Mouse (Mus musculus) forebrain, embryonic 11.5 days (tissue): Measurements from ENCODE around the gene Lipt1. TPM values are rescaled to one million over a fixed set of nuclear protein-coding genes. Genes with fewer than 3 reads are reported as not detected.

ENCODE experiments used
- ATAC-seq: fragments of 200-750 bp; cut with Nextera tagmentation; replicated peaks from 2 replicates; pipeline ENCODE4 v1.8.0; 2017; ENCODE audit warnings: moderate TSS enrichment; ENCODE audit not compliant: low FRiP score
- DNase-seq: peaks from one replicate; pipeline ENCODE4 v3.0.0-alpha.2; 2017; ENCODE audit warnings: low spot score
- H3K27ac ChIP-seq: fragments of 300-500 bp; sonication (generic); 2 replicates; pipeline ENCODE4 v1.5.1; 2014; ENCODE audit warnings: low read depth, low read length
- H3K27me3 ChIP-seq: fragments of 300-500 bp; sonication (generic); 2 replicates; pipeline ENCODE4 v1.6.1; 2014; ENCODE audit warnings: mild to moderate bottlenecking, low read length, mixed read lengths; ENCODE audit not compliant: control insufficient read depth, insufficient read depth
- H3K36me3 ChIP-seq: fragments of 300-500 bp; sonication (generic); 2 replicates; pipeline ENCODE4 v1.6.1; 2014; ENCODE audit warnings: mild to moderate bottlenecking, low read length, moderate library complexity, mixed read lengths; ENCODE audit not compliant: control insufficient read depth, insufficient read depth
- H3K4me1 ChIP-seq: fragments of 300-500 bp; sonication (generic); replicated peaks from 2 replicates; pipeline ENCODE4 v1.6.1; 2014; ENCODE audit warnings: low read length, mixed read lengths; ENCODE audit not compliant: control insufficient read depth, insufficient read depth
- H3K4me2 ChIP-seq: fragments of 300-500 bp; sonication (generic); 2 replicates; pipeline ENCODE4 v1.6.1; 2014; ENCODE audit warnings: low read depth, mild to moderate bottlenecking, low read length, moderate library complexity, mixed read lengths; ENCODE audit not compliant: severe bottlenecking
- H3K4me3 ChIP-seq: fragments of 300-500 bp; sonication (generic); 2 replicates; pipeline ENCODE4 v1.5.1; 2014; ENCODE audit warnings: low read depth, low read length
- H3K9ac ChIP-seq: fragments of 300-500 bp; sonication (generic); 2 replicates; pipeline ENCODE4 v1.6.1; 2014; ENCODE audit warnings: low read length
- H3K9me3 ChIP-seq: fragments of 300-500 bp; sonication (generic); 2 replicates; pipeline ENCODE4 v1.6.1; 2016; ENCODE audit warnings: low read length, mixed read lengths; ENCODE audit not compliant: control insufficient read depth
- WGBS: fragments of 180-500 bp; shearing (Covaris S2); extraction: QIAGEN DNeasy Blood & Tissue Kit; methylation state at CpG from one replicate; pipeline ENCODE4 v1.1.7; 2014; 5-methylcytosine and 5-hydroxymethylcytosine counted together
- polyA plus RNA-seq: library from polyadenylated mRNA; unstranded; fragments of >200 nt; fragmentation: Nextera tagmentation; extraction: Ambion mirVana; gene quantifications from 2 replicates; pipeline ENCODE4 v1.2.1, GENCODE M21; 2014

Gene Lipt1
- polyA plus RNA-seq, 1 experiment from 2014 or later: 9.1 TPM

DNA sequence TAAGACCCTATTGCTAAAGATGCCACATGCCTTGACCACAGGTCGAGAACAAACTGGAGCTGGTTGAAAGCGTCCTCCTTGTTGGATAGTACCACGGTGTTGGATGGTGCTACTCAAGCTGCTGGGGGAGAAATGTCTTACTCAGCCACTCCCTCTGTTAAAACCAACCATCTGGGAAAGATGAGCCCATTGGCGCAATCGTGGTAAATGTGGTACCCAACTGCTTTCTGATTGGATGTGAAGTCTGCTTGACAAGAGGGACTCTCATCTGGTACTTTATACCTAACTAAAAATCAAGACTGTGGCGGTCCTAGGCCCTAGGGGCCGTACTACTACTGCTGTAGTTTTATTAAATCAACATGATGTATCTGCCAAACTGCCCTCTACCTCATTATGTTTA lies 17.7 kb downstream of the Lipt1 start:
- no peak for ATAC-seq
- Histone ChIP-seq H3K27me3 (no peaks in the 10 kb centered on the region), H3K9ac (no peak overlapping the region; the same call in 1 of the 2 replicates), H3K4me3 (peak overlapping the region; percentile 61), H3K36me3 (no peaks in the 10 kb centered on the region; the same call in 1 of the 2 replicates), H3K9me3 (no peaks in the 10 kb centered on the region), H3K27ac (no peak overlapping the region), H3K4me2 (peak overlapping the region; percentile 81), H3K4me1 (peaks cover 11% of the 10 kb centered on the region; the same call in 1 of the 2 replicates)
- WGBS: 79% methylated on average over 7 of the region's 7 CpGs
- no peak for DNase-seq

DNA sequence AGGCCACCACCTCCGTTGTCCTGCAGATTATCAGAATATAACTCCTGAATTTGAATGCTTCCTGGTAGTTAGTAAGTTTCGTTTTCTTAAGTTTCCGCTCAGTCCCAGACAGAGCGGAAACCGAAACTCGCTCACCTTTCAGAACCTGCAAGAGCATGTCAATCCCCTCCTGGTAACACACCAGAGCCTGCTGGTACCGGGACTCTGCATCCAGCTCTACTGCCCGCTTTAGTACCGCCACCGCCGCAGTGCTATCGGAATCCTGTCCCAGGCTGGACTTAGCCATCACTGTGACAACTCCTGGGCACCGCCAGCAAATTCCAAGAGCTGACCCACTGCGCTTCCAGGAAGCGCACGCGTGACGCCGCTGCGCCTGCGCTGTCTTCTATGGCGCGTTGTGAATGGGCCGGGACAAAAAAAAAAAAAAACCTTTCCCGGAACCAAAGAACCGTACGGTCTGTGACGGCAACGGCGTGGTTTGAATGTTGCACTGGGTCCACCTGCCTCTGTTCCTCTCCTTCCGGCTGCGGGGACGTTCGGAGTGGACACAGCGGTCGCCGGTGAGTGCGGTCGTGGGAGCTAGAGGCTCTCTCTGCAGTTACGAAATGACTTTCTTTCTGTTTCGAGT lies 18.6 kb downstream of the Lipt1 start, which contains the start of the genes Mitd1 and Mrpl30:
TSS of gene Mitd1 (minus strand) at position 387 of the 628 bp plus-strand sequence.
TSS of gene Mrpl30 (plus strand) at position 453 of the 628 bp plus-strand sequence.
- H3K4me1 ChIP-seq: peaks cover 11% of the 10 kb centered on the region; the same call in 1 of the 2 replicates
- H3K27me3 ChIP-seq: no peaks in the 10 kb centered on the region
- no peaks in the 10 kb centered on the region for H3K9me3 ChIP-seq
- peak within 1 kb of the TSS; percentile 81 for H3K4me2 ChIP-seq
- peak within 1 kb of the TSS; percentile 61 for H3K4me3 ChIP-seq
- H3K9ac ChIP-seq: peak within 1 kb of the TSS; percentile 72
- ATAC-seq (peak; percentile 91), DNase-seq (peak; percentile 92)
- no peaks in the 10 kb centered on the region; the same call in 1 of the 2 replicates for H3K36me3 ChIP-seq
- no peak within 1 kb of the TSS for H3K27ac ChIP-seq
- under 1% methylated on average over 41 of the region's 41 CpGs for WGBS

DNA sequence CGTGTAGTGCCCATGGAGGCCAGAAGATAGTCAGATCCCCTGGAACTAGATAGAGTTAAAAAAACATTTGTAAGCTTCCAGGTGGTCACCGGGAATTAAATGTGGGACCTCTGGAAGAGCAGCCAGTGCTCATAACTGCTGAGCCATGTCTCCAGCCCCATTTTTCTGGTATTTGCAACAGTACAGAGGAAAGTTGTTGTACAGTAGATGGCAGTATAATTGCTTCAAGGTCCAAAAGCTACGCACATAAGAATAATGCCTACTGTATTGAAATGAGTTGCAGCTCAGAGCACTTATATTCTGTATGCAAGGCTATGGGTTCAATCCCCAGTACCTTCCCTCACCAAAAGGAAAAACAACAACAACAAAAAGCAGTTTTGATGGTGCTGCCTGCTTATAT lies 19.9 kb downstream of the Lipt1 start:
- H3K4me3 ChIP-seq: peak overlapping the region; percentile 61; the same call in 1 of the 2 replicates
- no peaks in the 10 kb centered on the region for H3K9me3 ChIP-seq
- H3K9ac ChIP-seq: no peak overlapping the region
- H3K4me1 ChIP-seq: peaks cover 11% of the 10 kb centered on the region; the same call in 1 of the 2 replicates
- WGBS: 81% methylated on average over 3 of the region's 3 CpGs
- DNase-seq (no peak), ATAC-seq (no peak)
- H3K36me3 ChIP-seq: no peaks in the 10 kb centered on the region; the same call in 1 of the 2 replicates
- H3K27me3 ChIP-seq: no peaks in the 10 kb centered on the region
- H3K27ac ChIP-seq: no peak overlapping the region
- peak overlapping the region; percentile 81 for H3K4me2 ChIP-seq

DNA sequence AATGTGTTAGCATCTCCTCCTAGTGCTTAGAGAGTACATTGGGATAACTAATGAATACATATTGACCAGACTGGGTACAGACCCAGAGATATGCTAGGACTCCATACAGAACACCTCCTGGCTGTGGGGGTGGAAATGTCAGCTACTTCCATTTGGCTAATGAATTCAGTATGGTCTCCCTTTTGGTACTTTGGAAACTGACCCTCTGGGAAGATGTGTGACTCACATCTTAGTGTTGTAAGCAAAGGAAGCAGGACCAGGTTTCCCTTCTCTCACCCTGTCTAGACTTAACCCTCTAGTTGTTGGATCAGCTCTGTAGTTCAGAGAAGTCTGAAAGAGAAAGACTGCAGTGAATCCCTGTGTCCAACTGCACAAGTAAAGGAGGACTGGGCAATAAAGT lies 23.1 kb downstream of the Lipt1 start:
- Histone ChIP-seq H3K27ac (no peak overlapping the region), H3K4me3 (no peak overlapping the region), H3K27me3 (no peaks in the 10 kb centered on the region), H3K9ac (no peak overlapping the region), H3K4me1 (peaks cover 8% of the 10 kb centered on the region; the same call in 1 of the 2 replicates), H3K36me3 (peaks cover 5% of the 10 kb centered on the region; the same call in 1 of the 2 replicates), H3K9me3 (no peaks in the 10 kb centered on the region), H3K4me2 (no peak overlapping the region)
- no peak for ATAC-seq
- no peak for DNase-seq

DNA sequence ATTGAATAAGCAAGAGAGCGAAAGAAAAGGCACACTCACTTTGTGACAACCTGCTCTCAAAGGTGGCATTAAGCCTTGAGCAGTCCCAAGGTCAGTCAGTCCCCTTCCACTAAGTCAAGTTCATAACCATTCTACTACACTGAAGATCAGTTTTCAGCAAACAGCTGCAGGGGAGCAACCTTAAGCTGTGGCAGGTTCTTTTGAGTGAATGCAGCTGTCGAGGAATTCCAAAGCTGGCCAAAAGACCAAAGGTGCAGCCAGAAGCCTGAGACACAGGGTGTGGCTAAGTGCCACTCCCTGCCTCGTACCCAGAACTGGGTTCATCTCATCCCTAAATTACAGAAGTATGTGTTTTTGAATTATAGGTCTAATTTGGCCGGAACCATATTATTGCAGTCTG lies 28.3 kb downstream of the Lipt1 start:
- WGBS: 90% methylated on average over 4 of the region's 4 CpGs
- peaks cover 5% of the 10 kb centered on the region; the same call in 1 of the 2 replicates for H3K36me3 ChIP-seq

DNA sequence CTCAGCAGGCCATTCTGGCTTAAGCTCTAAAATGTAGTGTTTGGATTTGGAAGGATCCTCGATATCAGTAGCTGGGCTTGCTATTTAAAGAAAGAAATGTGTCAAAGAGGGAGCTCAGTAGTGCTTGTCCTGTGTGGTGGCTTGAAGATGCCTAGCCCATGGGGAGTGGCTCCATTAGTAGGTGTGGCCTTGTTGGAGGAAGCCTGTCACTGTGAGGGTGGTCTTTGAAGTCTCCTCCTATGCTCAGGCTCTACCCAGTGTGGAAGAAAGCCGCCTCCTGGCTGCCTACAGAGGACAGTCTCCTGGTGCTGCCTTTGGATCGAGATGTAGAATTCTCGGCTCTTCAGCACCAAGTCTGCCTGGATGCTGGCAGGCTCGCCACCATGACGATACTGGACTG lies 28.8 kb downstream of the Lipt1 start:
- H3K4me3 ChIP-seq: no peak overlapping the region
- no peak overlapping the region for H3K4me2 ChIP-seq
- H3K9ac ChIP-seq: no peak overlapping the region
- 68% methylated on average over 6 of the region's 6 CpGs for WGBS
- H3K27ac ChIP-seq: no peak overlapping the region
- no peaks in the 10 kb centered on the region for H3K9me3 ChIP-seq
- H3K36me3 ChIP-seq: peaks cover 5% of the 10 kb centered on the region; the same call in 1 of the 2 replicates
- H3K4me1 ChIP-seq: no peaks in the 10 kb centered on the region
- no peaks in the 10 kb centered on the region for H3K27me3 ChIP-seq
- DNase-seq (no peak), ATAC-seq (no peak)

More for the DNA sequence above, 28.3 kb downstream of the Lipt1 start:
- Histone ChIP-seq H3K27me3 (no peaks in the 10 kb centered on the region), H3K4me3 (no peak overlapping the region), H3K27ac (no peak overlapping the region), H3K4me2 (no peak overlapping the region), H3K9me3 (no peaks in the 10 kb centered on the region), H3K9ac (no peak overlapping the region), H3K4me1 (no peaks in the 10 kb centered on the region)
- ATAC-seq (no peak), DNase-seq (no peak)

DNA sequence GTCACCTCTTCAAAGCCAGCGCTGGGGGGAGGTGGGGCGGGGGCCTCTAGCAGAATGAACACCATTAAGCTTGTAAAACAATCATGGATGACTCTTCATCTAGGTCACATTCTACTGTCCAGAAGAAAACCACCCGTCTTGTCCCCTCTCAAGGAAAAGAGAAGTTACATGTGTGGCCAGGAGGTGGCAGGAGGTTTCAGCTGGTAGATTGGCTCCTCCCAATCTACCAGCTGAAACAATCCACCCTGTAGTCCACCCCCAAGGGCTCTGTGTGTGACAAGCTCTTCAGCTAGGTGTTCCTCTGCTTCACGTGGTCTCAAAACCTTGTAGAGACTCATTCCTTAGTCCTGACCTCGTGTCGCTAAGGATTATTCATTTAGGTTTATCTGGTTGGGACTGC lies 31.6 kb downstream of the Lipt1 start:
- DNase-seq (no peak), ATAC-seq (no peak)
- Histone ChIP-seq H3K9ac (no peak overlapping the region), H3K36me3 (peaks cover 3% of the 10 kb centered on the region; the same call in 1 of the 2 replicates), H3K4me3 (no peak overlapping the region), H3K27me3 (no peaks in the 10 kb centered on the region), H3K4me1 (no peaks in the 10 kb centered on the region), H3K4me2 (no peak overlapping the region), H3K27ac (no peak overlapping the region), H3K9me3 (no peaks in the 10 kb centered on the region)
- 42% methylated on average over 6 of the region's 6 CpGs for WGBS

DNA sequence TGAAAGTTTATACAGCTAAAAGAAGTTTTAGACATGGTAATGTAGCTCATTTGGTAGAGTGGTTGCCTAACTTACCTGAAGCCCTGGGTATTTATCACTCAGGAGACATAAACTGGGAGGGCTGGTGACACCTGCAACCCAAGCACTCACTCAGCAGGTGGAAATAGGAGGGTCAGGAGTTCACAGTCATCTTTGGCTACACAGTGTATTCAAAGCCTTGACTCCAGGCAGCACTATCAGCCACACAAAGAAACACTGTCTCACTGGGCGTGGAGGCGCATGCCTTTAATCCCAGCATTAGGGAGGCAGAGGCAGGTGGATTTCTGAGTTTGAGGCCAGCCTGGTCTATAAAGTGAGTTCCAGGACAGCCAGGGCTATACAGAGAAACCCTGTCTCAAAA lies 41.2 kb downstream of the Lipt1 start:
- Histone ChIP-seq H3K4me3 (no peak overlapping the region), H3K9me3 (no peaks in the 10 kb centered on the region)
- WGBS: 81% methylated on average over 2 of the region's 2 CpGs

DNA sequence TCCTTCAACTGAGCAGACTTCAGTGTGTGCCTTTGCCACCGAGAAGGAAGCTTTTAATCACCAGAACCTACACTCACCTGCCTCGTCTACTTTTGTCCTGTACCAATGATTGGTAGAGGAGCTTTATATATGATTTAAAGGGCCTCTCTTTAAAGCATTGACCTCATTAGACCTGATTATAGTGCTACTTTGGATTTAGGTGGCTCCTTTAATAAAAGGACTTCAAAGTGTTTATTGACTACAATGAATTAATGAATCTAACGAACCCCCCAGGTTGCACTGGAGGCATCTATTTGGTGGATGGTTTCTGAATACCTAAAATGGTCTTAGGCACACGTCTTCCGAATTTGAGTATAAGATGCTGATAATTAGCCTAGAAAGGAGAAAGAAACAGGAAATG lies 44.9 kb downstream of the Lipt1 start, which contains the start of gene Lyg2:
TSS of gene Lyg2 (minus strand) at position 101 of the 400 bp plus-strand sequence.
- ATAC-seq: no peak
- 61% methylated on average over 5 of the region's 5 CpGs for WGBS
- no peaks in the 10 kb centered on the region for H3K27me3 ChIP-seq

More for the DNA sequence above, 41.2 kb downstream of the Lipt1 start:
- ATAC-seq: no peak
- no peak overlapping the region for H3K4me2 ChIP-seq
- no peaks in the 10 kb centered on the region for H3K36me3 ChIP-seq
- H3K27me3 ChIP-seq: no peaks in the 10 kb centered on the region
- no peak for DNase-seq
- H3K27ac ChIP-seq: no peak overlapping the region
- no peak overlapping the region for H3K9ac ChIP-seq
- H3K4me1 ChIP-seq: no peaks in the 10 kb centered on the region

More for the DNA sequence above, 44.9 kb downstream of the Lipt1 start, which contains the start of gene Lyg2:
- no peaks in the 10 kb centered on the region for H3K9me3 ChIP-seq
- no peak within 1 kb of the TSS for H3K27ac ChIP-seq
- H3K4me2 ChIP-seq: no peak within 1 kb of the TSS
- DNase-seq: no peak
- no peak within 1 kb of the TSS for H3K9ac ChIP-seq
- H3K4me1 ChIP-seq: no peaks in the 10 kb centered on the region
- H3K4me3 ChIP-seq: no peak within 1 kb of the TSS
- H3K36me3 ChIP-seq: no peaks in the 10 kb centered on the region
